Mouse (Mus musculus): ENCODE data around the gene Fam149a. TPM values are rescaled to one million over a fixed set of nuclear protein-coding genes. Genes with fewer than 3 reads are reported as not detected.
"Not testable (repeated sequence)": the region's sequence is repeated elsewhere in the genome, so short reads cannot be mapped to it uniquely, and the experiment has no call there.

Gene Fam149a
- polyA plus RNA-seq, 2 experiments: 12.9 to 14.9 TPM

GRCm38 (mm10) chr8:45332685-45333409 is 49.2 kb downstream of the Fam149a start, which contains the start of gene Cyp4v3:
TSS of gene Cyp4v3 (minus strand) at chr8:45333216.
- 1% methylated on average over 41 of the region's 44 CpGs for WGBS
- Histone ChIP-seq H3K4me1 (ENCODE audit: control insufficient read depth, insufficient read depth, low read length) (peaks cover 4% of the 10 kb centered on the region; the same call in 1 of the 2 replicates), H3K9ac (ENCODE audit: low read depth, low read length, severe bottlenecking) (peak within 1 kb of the TSS; percentile 66), H3K36me3 (ENCODE audit: control insufficient read depth, insufficient read depth, low read length) (no peaks in the 10 kb centered on the region), H3K27ac (replicated peaks; ENCODE audit: low read depth, low read length) (no peak within 1 kb of the TSS), H3K4me2 (replicated peaks; ENCODE audit: low read depth, low read length, severe bottlenecking) (peak within 1 kb of the TSS; percentile 81), H3K9me3 (ENCODE audit: control insufficient read depth, low read length) (no peaks in the 10 kb centered on the region), H3K27me3 (ENCODE audit: control insufficient read depth, insufficient read depth, low read length) (no peaks in the 10 kb centered on the region), H3K4me3 (replicated peaks; ENCODE audit: low read length) (peak within 1 kb of the TSS; percentile 50)
- peak; percentile 25; the same call in 1 of the 2 replicates for TF ChIP-seq POLR2A (IDR thresholded peaks at IDR 0.05; ENCODE audit: borderline replicate concordance, extremely low read depth, insufficient read depth, insufficient read length)
- peak; percentile 63 for ATAC-seq (ENCODE audit: low FRiP score, low read depth)
- DNase-seq (ENCODE audit: low spot score): peak; percentile 66

GRCm38 (mm10) chr8:45330856-45331255 is 51.2 kb downstream of the Fam149a start:
- no peaks in the 10 kb centered on the region for H3K36me3 ChIP-seq (ENCODE audit: control insufficient read depth, insufficient read depth, low read length)
- H3K4me1 ChIP-seq (ENCODE audit: control insufficient read depth, insufficient read depth, low read length): peaks cover 4% of the 10 kb centered on the region; the same call in 1 of the 2 replicates
- 71% methylated on average over 3 of the region's 3 CpGs for WGBS
- no peaks in the 10 kb centered on the region for H3K27me3 ChIP-seq (ENCODE audit: control insufficient read depth, insufficient read depth, low read length)
- H3K4me2 ChIP-seq (replicated peaks; ENCODE audit: low read depth, low read length, severe bottlenecking): no peak overlapping the region
- H3K27ac ChIP-seq (replicated peaks; ENCODE audit: low read depth, low read length): no peak overlapping the region
- no peak for TF ChIP-seq POLR2A (IDR thresholded peaks at IDR 0.05; ENCODE audit: borderline replicate concordance, extremely low read depth, insufficient read depth, insufficient read length)
- DNase-seq (ENCODE audit: low spot score) (no peak), ATAC-seq (ENCODE audit: low FRiP score, low read depth) (no peak)
- no peaks in the 10 kb centered on the region for H3K9me3 ChIP-seq (ENCODE audit: control insufficient read depth, low read length)
- H3K4me3 ChIP-seq (replicated peaks; ENCODE audit: low read length): no peak overlapping the region
- H3K9ac ChIP-seq (ENCODE audit: low read depth, low read length, severe bottlenecking): no peak overlapping the region

GRCm38 (mm10) chr8:45329206-45329980 is 52.7 kb downstream of the Fam149a start:
- Histone ChIP-seq H3K4me3 (replicated peaks; ENCODE audit: low read length) (no peak overlapping the region), H3K27ac (replicated peaks; ENCODE audit: low read depth, low read length) (no peak overlapping the region), H3K4me2 (replicated peaks; ENCODE audit: low read depth, low read length, severe bottlenecking) (no peak overlapping the region), H3K27me3 (ENCODE audit: control insufficient read depth, insufficient read depth, low read length) (no peaks in the 10 kb centered on the region), H3K9ac (ENCODE audit: low read depth, low read length, severe bottlenecking) (no peak overlapping the region), H3K9me3 (ENCODE audit: control insufficient read depth, low read length) (no peaks in the 10 kb centered on the region), H3K36me3 (ENCODE audit: control insufficient read depth, insufficient read depth, low read length) (no peaks in the 10 kb centered on the region), H3K4me1 (ENCODE audit: control insufficient read depth, insufficient read depth, low read length) (peaks cover 4% of the 10 kb centered on the region; the same call in 1 of the 2 replicates)
- 97% methylated on average over 6 of the region's 6 CpGs for WGBS
- no peak for DNase-seq (ENCODE audit: low spot score)
- no peak for TF ChIP-seq POLR2A (IDR thresholded peaks at IDR 0.05; ENCODE audit: borderline replicate concordance, extremely low read depth, insufficient read depth, insufficient read length)
- ATAC-seq (ENCODE audit: low FRiP score, low read depth): no peak

- not testable (repeated sequence) for DNase-seq (ENCODE audit: low spot score); H3K36me3 ChIP-seq (ENCODE audit: control insufficient read depth, insufficient read depth, low read length); H3K4me1 ChIP-seq (ENCODE audit: control insufficient read depth, insufficient read depth, low read length); H3K27me3 ChIP-seq (ENCODE audit: control insufficient read depth, insufficient read depth, low read length); ATAC-seq (ENCODE audit: low FRiP score, low read depth); H3K9me3 ChIP-seq (ENCODE audit: control insufficient read depth, low read length); H3K9ac ChIP-seq (ENCODE audit: low read depth, low read length, severe bottlenecking); H3K4me3 ChIP-seq (replicated peaks; ENCODE audit: low read length); H3K27ac ChIP-seq (replicated peaks; ENCODE audit: low read depth, low read length); H3K4me2 ChIP-seq (replicated peaks; ENCODE audit: low read depth, low read length, severe bottlenecking)
Measured at GRCm38 (mm10) chr8:45327076-45327475, 55.0 kb downstream of the Fam149a start.

GRCm38 (mm10) chr8:45324151-45324550 is 57.9 kb downstream of the Fam149a start:
- Histone ChIP-seq H3K36me3 (ENCODE audit: control insufficient read depth, insufficient read depth, low read length) (no peaks in the 10 kb centered on the region), H3K4me1 (ENCODE audit: control insufficient read depth, insufficient read depth, low read length) (no peaks in the 10 kb centered on the region), H3K27me3 (ENCODE audit: control insufficient read depth, insufficient read depth, low read length) (no peaks in the 10 kb centered on the region), H3K9ac (ENCODE audit: low read depth, low read length, severe bottlenecking) (no peak overlapping the region), H3K4me2 (replicated peaks; ENCODE audit: low read depth, low read length, severe bottlenecking) (no peak overlapping the region), H3K27ac (replicated peaks; ENCODE audit: low read depth, low read length) (no peak overlapping the region), H3K4me3 (replicated peaks; ENCODE audit: low read length) (no peak overlapping the region), H3K9me3 (ENCODE audit: control insufficient read depth, low read length) (no peaks in the 10 kb centered on the region)
- no peak for TF ChIP-seq POLR2A (IDR thresholded peaks at IDR 0.05; ENCODE audit: borderline replicate concordance, extremely low read depth, insufficient read depth, insufficient read length)
- WGBS: 85% methylated on average over 4 of the region's 4 CpGs
- no peak for ATAC-seq (ENCODE audit: low FRiP score, low read depth)
- DNase-seq (ENCODE audit: low spot score): no peak

Measured in limb, embryonic 14.5 days (tissue).